Mouse (Mus musculus) midbrain, embryonic 15.5 days (tissue): ENCODE measurements around the gene Arpp21. TPM values are rescaled to one million over a fixed set of nuclear protein-coding genes. Genes with fewer than 3 reads are reported as not detected.

ENCODE experiments used
- ATAC-seq: fragments of 200-750 bp; cut with Nextera tagmentation; replicated peaks from 2 replicates; pipeline ENCODE4 v1.8.0; 2017; ENCODE audit warnings: moderate TSS enrichment
- H3K27ac ChIP-seq: fragments of 300-500 bp; sonication (generic); 2 replicates; pipeline ENCODE4 v1.5.1; 2015; ENCODE audit warnings: mild to moderate bottlenecking, inconsistent platforms
- H3K27me3 ChIP-seq: fragments of 300-500 bp; sonication (generic); replicated peaks from 2 replicates; pipeline ENCODE4 v1.6.1; 2015; ENCODE audit warnings: inconsistent platforms
- H3K36me3 ChIP-seq: fragments of 300-500 bp; sonication (generic); replicated peaks from 2 replicates; pipeline ENCODE4 v1.6.1; 2015; ENCODE audit warnings: inconsistent platforms
- H3K4me1 ChIP-seq: fragments of 300-500 bp; sonication (generic); 2 replicates; pipeline ENCODE4 v1.6.1; 2015; ENCODE audit warnings: inconsistent platforms
- H3K4me2 ChIP-seq: fragments of 300-500 bp; sonication (generic); 2 replicates; pipeline ENCODE4 v1.6.1; 2015; ENCODE audit warnings: inconsistent platforms, mild to moderate bottlenecking, moderate library complexity
- H3K4me3 ChIP-seq: fragments of 300-500 bp; sonication (generic); 2 replicates; pipeline ENCODE4 v1.5.1; 2015; ENCODE audit warnings: mild to moderate bottlenecking, inconsistent platforms
- H3K9ac ChIP-seq: fragments of 300-500 bp; sonication (generic); 2 replicates; pipeline ENCODE4 v1.6.1; 2015; ENCODE audit warnings: mild to moderate bottlenecking, inconsistent platforms
- H3K9me3 ChIP-seq: fragments of 300-500 bp; sonication (generic); 2 replicates; pipeline ENCODE4 v1.6.1; 2016; ENCODE audit warnings: inconsistent platforms
- WGBS: fragments of 180-500 bp; shearing (Covaris S2); methylation state at CpG from one replicate; pipeline ENCODE4 v1.1.7; 2015; ENCODE audit warnings: mixed read lengths; 5-methylcytosine and 5-hydroxymethylcytosine counted together
- polyA plus RNA-seq: library from polyadenylated mRNA; unstranded; fragments of >200 nt; fragmentation: Nextera tagmentation; extraction: Ambion mirVana; gene quantifications from 2 replicates; pipeline ENCODE4 v1.2.1, GENCODE M21; 2015

Gene Arpp21
- polyA plus RNA-seq, 1 experiment from 2014 or later = 56.4 TPM

- Histone ChIP-seq H3K9ac (no peak overlapping the region), H3K4me3 (no peak overlapping the region)
Observed at GRCm38 (mm10) chr9:112119106-112119433, 116.7 kb downstream of the Arpp21 start.

GRCm38 (mm10) chr9:112118411-112119105, 117.2 kb downstream of the Arpp21 start:
- Histone ChIP-seq H3K27me3 (no peaks in the 10 kb centered on the region), H3K36me3 (no peaks in the 10 kb centered on the region), H3K9me3 (no peaks in the 10 kb centered on the region), H3K9ac (0 out of 2 replicates have a peak overlapping the region, but pooled peaks have one; percentile 2), H3K27ac (peak overlapping the region; percentile 81), H3K4me1 (peaks cover 22% of the 10 kb centered on the region), H3K4me3 (peak overlapping the region; percentile 17; the same call in 1 of the 2 replicates), H3K4me2 (peak overlapping the region; percentile 46)
- 2% methylated on average over 22 of the region's 22 CpGs for WGBS
- ATAC-seq = peak; percentile 84

More at GRCm38 (mm10) chr9:112119106-112119433, 116.7 kb downstream of the Arpp21 start:
- no peaks in the 10 kb centered on the region for H3K9me3 ChIP-seq
- peak overlapping the region; percentile 81 for H3K27ac ChIP-seq
- peaks cover 25% of the 10 kb centered on the region for H3K4me1 ChIP-seq
- ATAC-seq = no peak; the same call in 1 of the 2 replicates
- H3K4me2 ChIP-seq = peak overlapping the region; percentile 46
- no peaks in the 10 kb centered on the region for H3K36me3 ChIP-seq
- 16% methylated on average over 7 of the region's 7 CpGs for WGBS
- no peaks in the 10 kb centered on the region for H3K27me3 ChIP-seq

GRCm38 (mm10) chr9:112117632-112118410, 117.9 kb downstream of the Arpp21 start:
- WGBS = 14% methylated on average over 15 of the region's 15 CpGs
- H3K9ac ChIP-seq = no peak overlapping the region
- peak overlapping the region; percentile 81 for H3K27ac ChIP-seq
- H3K4me1 ChIP-seq = peaks cover 21% of the 10 kb centered on the region
- H3K36me3 ChIP-seq = no peaks in the 10 kb centered on the region
- no peaks in the 10 kb centered on the region for H3K27me3 ChIP-seq
- H3K4me3 ChIP-seq = peak overlapping the region; percentile 17; the same call in 1 of the 2 replicates
- ATAC-seq = no peak
- no peaks in the 10 kb centered on the region for H3K9me3 ChIP-seq
- H3K4me2 ChIP-seq = peak overlapping the region; percentile 46

- 90% methylated on average over 5 of the region's 5 CpGs for WGBS
- Histone ChIP-seq H3K27me3 (no peaks in the 10 kb centered on the region), H3K9me3 (no peaks in the 10 kb centered on the region)
Observed at GRCm38 (mm10) chr9:112111610-112112009, 124.1 kb downstream of the Arpp21 start.

GRCm38 (mm10) chr9:112102852-112103192, 132.9 kb downstream of the Arpp21 start:
- ATAC-seq = peak; percentile 83; the same call in 1 of the 2 replicates
- H3K27me3 ChIP-seq = no peaks in the 10 kb centered on the region
- H3K9ac ChIP-seq = no peak overlapping the region
- peak overlapping the region; percentile 57 for H3K27ac ChIP-seq
- H3K4me3 ChIP-seq = no peak overlapping the region
- peaks cover 22% of the 10 kb centered on the region for H3K4me1 ChIP-seq
- H3K4me2 ChIP-seq = no peak overlapping the region
- WGBS = 50% methylated on average over 2 of the region's 2 CpGs
- H3K9me3 ChIP-seq = no peaks in the 10 kb centered on the region
- H3K36me3 ChIP-seq = no peaks in the 10 kb centered on the region

More at GRCm38 (mm10) chr9:112111610-112112009, 124.1 kb downstream of the Arpp21 start:
- Histone ChIP-seq H3K4me3 (no peak overlapping the region), H3K4me2 (no peak overlapping the region), H3K27ac (no peak overlapping the region), H3K9ac (no peak overlapping the region), H3K4me1 (no peaks in the 10 kb centered on the region), H3K36me3 (no peaks in the 10 kb centered on the region)
- ATAC-seq = no peak

GRCm38 (mm10) chr9:112102155-112102851, 133.4 kb downstream of the Arpp21 start:
- Histone ChIP-seq H3K9ac (no peak overlapping the region), H3K4me2 (no peak overlapping the region), H3K36me3 (no peaks in the 10 kb centered on the region), H3K27ac (peak overlapping the region; percentile 57), H3K4me3 (no peak overlapping the region), H3K9me3 (no peaks in the 10 kb centered on the region), H3K4me1 (peaks cover 22% of the 10 kb centered on the region), H3K27me3 (no peaks in the 10 kb centered on the region)
- ATAC-seq = peak; percentile 85
- 25% methylated on average over 6 of the region's 6 CpGs for WGBS

GRCm38 (mm10) chr9:112100841-112101595, 134.7 kb downstream of the Arpp21 start:
- Histone ChIP-seq H3K27ac (peak overlapping the region; percentile 30; the same call in 1 of the 2 replicates), H3K9me3 (no peaks in the 10 kb centered on the region), H3K9ac (no peak overlapping the region), H3K36me3 (no peaks in the 10 kb centered on the region), H3K4me1 (peaks cover 22% of the 10 kb centered on the region), H3K4me2 (no peak overlapping the region), H3K27me3 (no peaks in the 10 kb centered on the region), H3K4me3 (no peak overlapping the region)
- no peak for ATAC-seq
- WGBS = 60% methylated on average over 3 of the region's 3 CpGs

GRCm38 (mm10) chr9:112098267-112098666, 137.5 kb downstream of the Arpp21 start:
- peaks cover 19% of the 10 kb centered on the region for H3K4me1 ChIP-seq
- no peak overlapping the region for H3K9ac ChIP-seq
- no peaks in the 10 kb centered on the region for H3K36me3 ChIP-seq
- no peaks in the 10 kb centered on the region for H3K27me3 ChIP-seq
- ATAC-seq = no peak
- 81% methylated on average over 6 of the region's 6 CpGs for WGBS
- H3K27ac ChIP-seq = 0 out of 2 replicates have a peak overlapping the region, but pooled peaks have one; percentile 9
- H3K9me3 ChIP-seq = no peaks in the 10 kb centered on the region
- H3K4me2 ChIP-seq = no peak overlapping the region
- H3K4me3 ChIP-seq = no peak overlapping the region

GRCm38 (mm10) chr9:112095708-112096107, 140.0 kb downstream of the Arpp21 start:
- no peak overlapping the region for H3K27ac ChIP-seq
- H3K4me3 ChIP-seq = no peak overlapping the region
- H3K36me3 ChIP-seq = no peaks in the 10 kb centered on the region
- no peak for ATAC-seq
- no peaks in the 10 kb centered on the region for H3K27me3 ChIP-seq
- H3K9me3 ChIP-seq = no peaks in the 10 kb centered on the region
- 83% methylated on average over 5 of the region's 5 CpGs for WGBS
- no peak overlapping the region for H3K9ac ChIP-seq
- peaks cover 6% of the 10 kb centered on the region; the same call in 1 of the 2 replicates for H3K4me1 ChIP-seq
- no peak overlapping the region for H3K4me2 ChIP-seq

- no peaks in the 10 kb centered on the region for H3K36me3 ChIP-seq
- H3K27me3 ChIP-seq = no peaks in the 10 kb centered on the region
- 71% methylated on average over 2 of the region's 2 CpGs for WGBS
- no peak overlapping the region for H3K9ac ChIP-seq
- H3K4me2 ChIP-seq = no peak overlapping the region
- peaks cover 5% of the 10 kb centered on the region; the same call in 1 of the 2 replicates for H3K4me1 ChIP-seq
- no peak overlapping the region for H3K4me3 ChIP-seq
- no peak for ATAC-seq
- H3K9me3 ChIP-seq = no peaks in the 10 kb centered on the region
- no peak overlapping the region for H3K27ac ChIP-seq
Observed at GRCm38 (mm10) chr9:112095198-112095597, 140.5 kb downstream of the Arpp21 start.

- Histone ChIP-seq H3K4me2 (no peak overlapping the region), H3K36me3 (no peaks in the 10 kb centered on the region), H3K4me3 (no peak overlapping the region), H3K4me1 (peaks cover 18% of the 10 kb centered on the region), H3K27me3 (no peaks in the 10 kb centered on the region), H3K27ac (no peak overlapping the region), H3K9me3 (no peaks in the 10 kb centered on the region), H3K9ac (no peak overlapping the region)
- WGBS = 94% methylated on average over 2 of the region's 2 CpGs
- no peak for ATAC-seq
Observed at GRCm38 (mm10) chr9:112078903-112079302, 156.8 kb downstream of the Arpp21 start.
